Mouse (Mus musculus): Measurements from ENCODE around the gene Cnnm3.

DNA sequence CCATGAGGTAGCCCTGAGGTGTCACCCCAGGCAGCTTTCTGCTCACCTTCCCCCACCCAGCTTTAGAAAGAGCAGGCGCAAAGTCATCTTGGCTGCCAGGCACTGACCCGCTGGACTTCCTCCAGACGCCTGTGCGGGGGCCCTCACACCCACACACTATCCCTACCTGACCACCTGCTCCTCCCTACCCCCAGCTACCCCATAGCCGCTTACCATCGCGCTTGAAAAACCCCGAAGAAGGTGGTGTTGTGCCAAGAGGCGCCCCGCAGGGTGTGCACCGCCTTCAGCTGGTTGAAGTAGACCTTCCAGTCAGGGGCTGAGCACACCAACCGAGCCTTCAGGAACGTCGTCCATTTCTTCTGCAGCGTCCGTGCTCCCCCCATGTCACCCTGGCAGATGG is 40.8 kb downstream of the Cnnm3 start:
- TF ChIP-seq CTCF (IDR thresholded peaks at IDR 0.05; ENCODE audit: borderline replicate concordance, insufficient read depth, low read depth, low read length), result no peak
- TF ChIP-seq POLR2A (IDR thresholded peaks at IDR 0.05; ENCODE audit: borderline replicate concordance, insufficient read depth, low read length), result 0 out of 2 replicates have a peak, but pooled peaks have one; percentile 9
